ENCODE assay signal across 30 mouse cellular contexts in the genomic region with DNA sequence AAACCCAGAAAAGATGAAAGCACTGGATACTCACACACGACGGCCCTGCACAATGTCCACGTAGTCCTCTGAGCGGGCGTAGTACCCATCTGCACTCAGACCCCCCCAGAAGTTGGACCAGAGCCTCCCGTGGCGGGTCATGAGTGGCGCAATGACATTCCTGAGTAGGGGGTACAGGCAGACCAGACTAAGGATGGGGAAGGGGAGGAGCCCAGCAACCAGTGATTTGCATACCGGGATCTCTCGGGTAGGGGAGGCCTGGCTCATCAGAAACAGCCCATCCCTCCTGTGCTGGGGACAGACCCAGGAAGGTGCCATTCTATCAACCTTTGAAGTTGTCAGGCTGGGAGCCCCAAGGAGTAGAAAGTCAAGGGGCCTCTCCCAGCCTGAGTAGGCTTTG. TPM values are rescaled to one million over a fixed set of nuclear protein-coding genes. Genes with fewer than 3 reads are reported as not detected.
DNase-seq lines count a peak whose midpoint lies in the region; ATAC-seq and TF ChIP-seq lines count a peak whose summit lies in the region.
"Had no signal": no experiment of that assay in that cellular context is flagged by ENCODE, and none has a peak within 500 bp of the region (broad histone marks: within the 10 kb centered on the region; RNA-seq: fewer than 3 reads in every experiment).

No protein-coding gene starts in this region.

- no peak overlapping the region for H3K4me3 ChIP-seq in embryonic facial prominence, embryonic 11.5 days (ENCODE audit: low read depth, low read length)
- H3K4me3 ChIP-seq in embryonic facial prominence, embryonic 10.5 days: no peak overlapping the region
- H3K4me3 ChIP-seq in hindbrain, embryonic 11.5 days (ENCODE audit: low read depth, low read length): no peak overlapping the region
- no peak overlapping the region for H3K4me3 ChIP-seq in hindbrain, embryonic 16.5 days (ENCODE audit: low read length)
- H3K4me3 ChIP-seq in kidney, postnatal 0 days (replicated peaks; ENCODE audit: low read depth, low read length): no peak overlapping the region
- H3K4me3 ChIP-seq in kidney, embryonic 16.5 days (ENCODE audit: low read length): no peak overlapping the region
- H3K4me3 ChIP-seq in midbrain, embryonic 13.5 days (replicated peaks): no peak overlapping the region
- H3K4me3 ChIP-seq in midbrain, embryonic 15.5 days: no peak overlapping the region
- H3K4me3 ChIP-seq: heart, embryonic 13.5 days; hindbrain, embryonic 15.5 days; myocyte; neural tube, embryonic 12.5 days had no signal

- no peak for TF ChIP-seq CTCF in kidney, postnatal 0 days (IDR thresholded peaks at IDR 0.05; ENCODE audit: low read depth)

- H3K9me3 ChIP-seq in embryonic facial prominence, embryonic 11.5 days (replicated peaks; ENCODE audit: control insufficient read depth, low read length): no peaks in the 10 kb centered on the region
- no peaks in the 10 kb centered on the region for H3K9me3 ChIP-seq in embryonic facial prominence, embryonic 10.5 days
- no peaks in the 10 kb centered on the region for H3K9me3 ChIP-seq in hindbrain, embryonic 11.5 days (ENCODE audit: control insufficient read depth, low read length)
- no peaks in the 10 kb centered on the region for H3K9me3 ChIP-seq in hindbrain, embryonic 16.5 days (ENCODE audit: control insufficient read depth, low read length)
- H3K9me3 ChIP-seq in kidney, postnatal 0 days (replicated peaks; ENCODE audit: low read length): no peaks in the 10 kb centered on the region
- no peaks in the 10 kb centered on the region for H3K9me3 ChIP-seq in kidney, embryonic 16.5 days (ENCODE audit: low read length)
- no peaks in the 10 kb centered on the region for H3K9me3 ChIP-seq in midbrain, embryonic 13.5 days
- H3K9me3 ChIP-seq in midbrain, embryonic 15.5 days: no peaks in the 10 kb centered on the region
- H3K9me3 ChIP-seq: heart, embryonic 13.5 days; hindbrain, embryonic 15.5 days; neural tube, embryonic 12.5 days had no signal

- H3K4me2 ChIP-seq in embryonic facial prominence, embryonic 11.5 days (ENCODE audit: low read depth, low read length): no peak overlapping the region
- H3K4me2 ChIP-seq in hindbrain, embryonic 11.5 days (replicated peaks; ENCODE audit: low read depth, low read length): no peak overlapping the region
- H3K4me2 ChIP-seq in hindbrain, embryonic 16.5 days (ENCODE audit: low read length): no peak overlapping the region
- no peak overlapping the region for H3K4me2 ChIP-seq in kidney, postnatal 0 days (ENCODE audit: low read length)
- H3K4me2 ChIP-seq in kidney, embryonic 16.5 days (replicated peaks; ENCODE audit: low read depth, low read length): no peak overlapping the region
- no peak overlapping the region; the same call in 1 of the 2 replicates for H3K4me2 ChIP-seq in midbrain, embryonic 13.5 days (replicated peaks)
- no peak overlapping the region for H3K4me2 ChIP-seq in midbrain, embryonic 15.5 days
- H3K4me2 ChIP-seq: heart, embryonic 13.5 days; hindbrain, embryonic 15.5 days; neural tube, embryonic 12.5 days had no signal

- WGBS in embryonic facial prominence, embryonic 11.5 days: 31% methylated on average over 10 of the region's 10 CpGs
- 45% methylated on average over 10 of the region's 10 CpGs for WGBS in embryonic facial prominence, embryonic 10.5 days
- 36% methylated on average over 10 of the region's 10 CpGs for WGBS in hindbrain, embryonic 11.5 days
- 28% methylated on average over 10 of the region's 10 CpGs for WGBS in hindbrain, embryonic 16.5 days
- WGBS in kidney, postnatal 0 days: 46% methylated on average over 10 of the region's 10 CpGs
- WGBS in kidney, embryonic 16.5 days: 40% methylated on average over 10 of the region's 10 CpGs
- 26% methylated on average over 10 of the region's 10 CpGs for WGBS in midbrain, embryonic 13.5 days
- 21% methylated on average over 10 of the region's 10 CpGs for WGBS in midbrain, embryonic 15.5 days

- H3K36me3 ChIP-seq in embryonic facial prominence, embryonic 11.5 days (replicated peaks; ENCODE audit: control insufficient read depth, insufficient read depth, low read depth, low read length): no peaks in the 10 kb centered on the region; the same call in 1 of the 2 replicates
- H3K36me3 ChIP-seq in embryonic facial prominence, embryonic 10.5 days (replicated peaks): peaks cover 63% of the 10 kb centered on the region
- H3K36me3 ChIP-seq in hindbrain, embryonic 11.5 days (ENCODE audit: control insufficient read depth, insufficient read depth, low read length): no peaks in the 10 kb centered on the region
- H3K36me3 ChIP-seq in hindbrain, embryonic 16.5 days (ENCODE audit: control insufficient read depth, insufficient read depth, low read length): no peaks in the 10 kb centered on the region
- H3K36me3 ChIP-seq in kidney, postnatal 0 days (ENCODE audit: insufficient read depth, low read length): 0 out of 2 replicates have a peak, but pooled peaks cover 7% of the 10 kb centered on the region
- peaks cover 22% of the 10 kb centered on the region for H3K36me3 ChIP-seq in kidney, embryonic 16.5 days (ENCODE audit: insufficient read depth, low read length)
- 0 out of 2 replicates have a peak, but pooled peaks cover 4% of the 10 kb centered on the region for H3K36me3 ChIP-seq in midbrain, embryonic 13.5 days
- H3K36me3 ChIP-seq in midbrain, embryonic 15.5 days (replicated peaks): no peaks in the 10 kb centered on the region
- H3K36me3 ChIP-seq: hindbrain, embryonic 15.5 days had no signal

- H3K9ac ChIP-seq in embryonic facial prominence, embryonic 11.5 days (replicated peaks; ENCODE audit: low read length): no peak overlapping the region
- H3K9ac ChIP-seq in hindbrain, embryonic 11.5 days (ENCODE audit: low read depth, low read length): no peak overlapping the region
- no peak overlapping the region for H3K9ac ChIP-seq in hindbrain, embryonic 16.5 days (ENCODE audit: low read depth, low read length)
- H3K9ac ChIP-seq in kidney, postnatal 0 days (ENCODE audit: low read depth, low read length): no peak overlapping the region
- H3K9ac ChIP-seq in kidney, embryonic 16.5 days (replicated peaks; ENCODE audit: low read length): no peak overlapping the region
- no peak overlapping the region for H3K9ac ChIP-seq in midbrain, embryonic 13.5 days (replicated peaks)
- H3K9ac ChIP-seq in midbrain, embryonic 15.5 days: no peak overlapping the region
- H3K9ac ChIP-seq: heart, embryonic 13.5 days; hindbrain, embryonic 15.5 days; liver, embryonic 14.5 days; neural tube, embryonic 12.5 days had no signal

- H3K27me3 ChIP-seq in embryonic facial prominence, embryonic 11.5 days (ENCODE audit: control insufficient read depth, insufficient read depth, low read length): no peaks in the 10 kb centered on the region
- no peaks in the 10 kb centered on the region for H3K27me3 ChIP-seq in embryonic facial prominence, embryonic 10.5 days (replicated peaks; ENCODE audit: low read depth, poor library complexity, severe bottlenecking)
- H3K27me3 ChIP-seq in hindbrain, embryonic 11.5 days (ENCODE audit: control insufficient read depth, insufficient read depth, low read length): no peaks in the 10 kb centered on the region
- no peaks in the 10 kb centered on the region for H3K27me3 ChIP-seq in hindbrain, embryonic 16.5 days (replicated peaks; ENCODE audit: control insufficient read depth, insufficient read depth, low read length)
- H3K27me3 ChIP-seq in kidney, postnatal 0 days (ENCODE audit: insufficient read depth, low read length): no peaks in the 10 kb centered on the region
- H3K27me3 ChIP-seq in kidney, embryonic 16.5 days (ENCODE audit: insufficient read depth, low read length): no peaks in the 10 kb centered on the region
- no peaks in the 10 kb centered on the region for H3K27me3 ChIP-seq in midbrain, embryonic 13.5 days
- H3K27me3 ChIP-seq in midbrain, embryonic 15.5 days (replicated peaks): no peaks in the 10 kb centered on the region
- H3K27me3 ChIP-seq: heart, embryonic 13.5 days; hindbrain, embryonic 15.5 days; neural tube, embryonic 12.5 days had no signal

- H3K27ac ChIP-seq in embryonic facial prominence, embryonic 11.5 days (replicated peaks; ENCODE audit: low read depth, low read length): no peak overlapping the region
- H3K27ac ChIP-seq in embryonic facial prominence, embryonic 10.5 days (replicated peaks): no peak overlapping the region
- no peak overlapping the region for H3K27ac ChIP-seq in hindbrain, embryonic 11.5 days (ENCODE audit: low read depth, low read length)
- H3K27ac ChIP-seq in hindbrain, embryonic 16.5 days (ENCODE audit: low read depth, low read length): no peak overlapping the region
- no peak overlapping the region for H3K27ac ChIP-seq in kidney, postnatal 0 days
- no peak overlapping the region for H3K27ac ChIP-seq in kidney, embryonic 16.5 days (ENCODE audit: low read length)
- H3K27ac ChIP-seq in midbrain, embryonic 13.5 days: no peak overlapping the region
- no peak overlapping the region for H3K27ac ChIP-seq in midbrain, embryonic 15.5 days
- H3K27ac ChIP-seq: heart, embryonic 13.5 days; hindbrain, embryonic 15.5 days; liver, embryonic 14.5 days; neural tube, embryonic 12.5 days; stomach, postnatal 0 days had no signal

- no peaks in the 10 kb centered on the region; the same call in 1 of the 2 replicates for H3K4me1 ChIP-seq in embryonic facial prominence, embryonic 11.5 days (ENCODE audit: control insufficient read depth, insufficient read depth, low read length)
- peaks cover 6% of the 10 kb centered on the region; the same call in 1 of the 2 replicates for H3K4me1 ChIP-seq in embryonic facial prominence, embryonic 10.5 days
- H3K4me1 ChIP-seq in hindbrain, embryonic 11.5 days (replicated peaks; ENCODE audit: control insufficient read depth, insufficient read depth, low read length): no peaks in the 10 kb centered on the region
- H3K4me1 ChIP-seq in hindbrain, embryonic 16.5 days (ENCODE audit: control insufficient read depth, insufficient read depth, low read depth, low read length): no peaks in the 10 kb centered on the region
- no peaks in the 10 kb centered on the region for H3K4me1 ChIP-seq in kidney, postnatal 0 days (replicated peaks; ENCODE audit: insufficient read depth, low read length)
- no peaks in the 10 kb centered on the region for H3K4me1 ChIP-seq in kidney, embryonic 16.5 days (ENCODE audit: insufficient read depth, low read length)
- peaks cover 8% of the 10 kb centered on the region for H3K4me1 ChIP-seq in midbrain, embryonic 13.5 days (replicated peaks)
- no peaks in the 10 kb centered on the region for H3K4me1 ChIP-seq in midbrain, embryonic 15.5 days
- H3K4me1 ChIP-seq: heart, embryonic 13.5 days; hindbrain, embryonic 15.5 days; neural tube, embryonic 12.5 days had no signal

- 0 out of 2 replicates have a peak, but pooled peaks have one; percentile 14 for ATAC-seq in embryonic facial prominence, embryonic 11.5 days (replicated peaks; ENCODE audit: insufficient number of reproducible peaks, low FRiP score, low TSS enrichment, low read depth)
- ATAC-seq in hindbrain, embryonic 11.5 days (ENCODE audit: low FRiP score): peak; percentile 30; the same call in 1 of the 2 replicates
- no peak for ATAC-seq in hindbrain, embryonic 16.5 days
- 0 out of 2 replicates have a peak, but pooled peaks have one; percentile 27 for ATAC-seq in kidney, postnatal 0 days (replicated peaks; ENCODE audit: low FRiP score, low read depth)
- no peak for ATAC-seq in kidney, embryonic 16.5 days (ENCODE audit: low FRiP score, low TSS enrichment)
- ATAC-seq in midbrain, embryonic 13.5 days: peak; percentile 41; the same call in 1 of the 2 replicates
- ATAC-seq in midbrain, embryonic 15.5 days (replicated peaks): no peak
- ATAC-seq: activated CD4-positive, CD25-positive, alpha-beta regulatory T cell, adult 4 months; forebrain, embryonic 14.5 days; intestine, postnatal 0 days had no signal

- no peak for DNase-seq in embryonic facial prominence, embryonic 11.5 days (ENCODE audit: low spot score)
- DNase-seq in embryonic facial prominence, embryonic 10.5 days (ENCODE audit: low spot score): no peak
- DNase-seq in hindbrain, embryonic 11.5 days (ENCODE audit: low spot score): no peak
- no peak for DNase-seq in kidney, postnatal 0 days (ENCODE audit: low spot score)
- DNase-seq: adrenal gland, adult 2 months; adrenal gland, postnatal 36 days; cerebellum, adult 2 months; cerebellum, postnatal 14 days; heart, postnatal 10 days; kidney, postnatal 4 days; liver; lung, adult 2 months; lung, postnatal 10 days; right cerebral cortex, adult 18-20 months; right cerebral cortex, postnatal 4 days; thymus, adult 18-20 months; thymus, postnatal 25 days had no signal

RNA-seq across cellular contexts. Expression of a gene that starts 15.6 kb away (rescaled TPM):
- polyA plus RNA-seq in embryonic facial prominence, embryonic 11.5 days (2014; fragmentation: Nextera tagmentation; extraction: Ambion mirVana): 32.7 and 36.4 TPM in 2 replicates
- polyA plus RNA-seq in embryonic facial prominence, embryonic 10.5 days (2016; fragmentation: Nextera tagmentation; extraction: Ambion mirVana): 30.9 and 31.0 TPM in 2 replicates
- 28.2 and 28.7 TPM in 2 replicates for polyA plus RNA-seq in hindbrain, embryonic 11.5 days (2014; fragmentation: Nextera tagmentation; extraction: Ambion mirVana)
- polyA plus RNA-seq in hindbrain, embryonic 16.5 days (2015; fragmentation: Nextera tagmentation; extraction: Ambion mirVana): 28.4 and 34.8 TPM in 2 replicates
- polyA plus RNA-seq in kidney, postnatal 0 days (2015; fragmentation: Nextera tagmentation; extraction: Ambion mirVana): 38.1 and 38.2 TPM in 2 replicates
- 58.6 and 61.5 TPM in 2 replicates for polyA plus RNA-seq in kidney, embryonic 16.5 days (2015; fragmentation: Nextera tagmentation; extraction: Ambion mirVana)
- 18.7 and 20.4 TPM in 2 replicates for polyA plus RNA-seq in midbrain, embryonic 13.5 days (2015; fragmentation: Nextera tagmentation; extraction: Ambion mirVana)
- polyA plus RNA-seq in midbrain, embryonic 15.5 days (2015; fragmentation: Nextera tagmentation; extraction: Ambion mirVana): 20.2 and 22.7 TPM in 2 replicates

RNA-seq across cellular contexts. Expression of a gene that starts 16.5 kb away (rescaled TPM):
- polyA plus RNA-seq in embryonic facial prominence, embryonic 11.5 days (2014; fragmentation: Nextera tagmentation; extraction: Ambion mirVana): 23.1 and 28.0 TPM in 2 replicates
- polyA plus RNA-seq in embryonic facial prominence, embryonic 10.5 days (2016; fragmentation: Nextera tagmentation; extraction: Ambion mirVana): 38.2 and 38.6 TPM in 2 replicates
- 33.2 and 39.0 TPM in 2 replicates for polyA plus RNA-seq in hindbrain, embryonic 11.5 days (2014; fragmentation: Nextera tagmentation; extraction: Ambion mirVana)
- 107 and 115 TPM in 2 replicates for polyA plus RNA-seq in hindbrain, embryonic 16.5 days (2015; fragmentation: Nextera tagmentation; extraction: Ambion mirVana)
- polyA plus RNA-seq in kidney, postnatal 0 days (2015; fragmentation: Nextera tagmentation; extraction: Ambion mirVana): 28.9 and 33.8 TPM in 2 replicates
- polyA plus RNA-seq in kidney, embryonic 16.5 days (2015; fragmentation: Nextera tagmentation; extraction: Ambion mirVana): 45.4 and 47.1 TPM in 2 replicates
- 77.3 and 78.6 TPM in 2 replicates for polyA plus RNA-seq in midbrain, embryonic 13.5 days (2015; fragmentation: Nextera tagmentation; extraction: Ambion mirVana)
- 101 and 104 TPM in 2 replicates for polyA plus RNA-seq in midbrain, embryonic 15.5 days (2015; fragmentation: Nextera tagmentation; extraction: Ambion mirVana)

RNA-seq across cellular contexts. Expression of a gene that starts 19.7 kb away (rescaled TPM):
- polyA plus RNA-seq in embryonic facial prominence, embryonic 11.5 days (2014; fragmentation: Nextera tagmentation; extraction: Ambion mirVana): 14.5 and 15.9 TPM in 2 replicates
- polyA plus RNA-seq in embryonic facial prominence, embryonic 10.5 days (2016; fragmentation: Nextera tagmentation; extraction: Ambion mirVana): 10.6 and 12.2 TPM in 2 replicates
- polyA plus RNA-seq in hindbrain, embryonic 11.5 days (2014; fragmentation: Nextera tagmentation; extraction: Ambion mirVana): 13.6 and 16.7 TPM in 2 replicates
- polyA plus RNA-seq in hindbrain, embryonic 16.5 days (2015; fragmentation: Nextera tagmentation; extraction: Ambion mirVana): 8.0 and 10.6 TPM in 2 replicates
- 17.0 and 21.1 TPM in 2 replicates for polyA plus RNA-seq in kidney, postnatal 0 days (2015; fragmentation: Nextera tagmentation; extraction: Ambion mirVana)
- 10.4 and 13.9 TPM in 2 replicates for polyA plus RNA-seq in kidney, embryonic 16.5 days (2015; fragmentation: Nextera tagmentation; extraction: Ambion mirVana)
- 10.2 and 13.6 TPM in 2 replicates for polyA plus RNA-seq in midbrain, embryonic 13.5 days (2015; fragmentation: Nextera tagmentation; extraction: Ambion mirVana)
- polyA plus RNA-seq in midbrain, embryonic 15.5 days (2015; fragmentation: Nextera tagmentation; extraction: Ambion mirVana): 12.8 and 16.5 TPM in 2 replicates

RNA-seq across cellular contexts. Expression of a gene that starts 52.2 kb away (rescaled TPM):
- polyA plus RNA-seq in embryonic facial prominence, embryonic 11.5 days (2014; fragmentation: Nextera tagmentation; extraction: Ambion mirVana): 14.7 and 15.6 TPM in 2 replicates
- polyA plus RNA-seq in embryonic facial prominence, embryonic 10.5 days (2016; fragmentation: Nextera tagmentation; extraction: Ambion mirVana): 14.8 and 15.5 TPM in 2 replicates
- polyA plus RNA-seq in hindbrain, embryonic 11.5 days (2014; fragmentation: Nextera tagmentation; extraction: Ambion mirVana): 11.8 and 15.3 TPM in 2 replicates
- 8.4 and 11.5 TPM in 2 replicates for polyA plus RNA-seq in hindbrain, embryonic 16.5 days (2015; fragmentation: Nextera tagmentation; extraction: Ambion mirVana)
- 3.8 and 4.3 TPM in 2 replicates for polyA plus RNA-seq in kidney, postnatal 0 days (2015; fragmentation: Nextera tagmentation; extraction: Ambion mirVana)
- polyA plus RNA-seq in kidney, embryonic 16.5 days (2015; fragmentation: Nextera tagmentation; extraction: Ambion mirVana): 12.9 and 13.1 TPM in 2 replicates
- polyA plus RNA-seq in midbrain, embryonic 13.5 days (2015; fragmentation: Nextera tagmentation; extraction: Ambion mirVana): 11.6 and 12.1 TPM in 2 replicates
- polyA plus RNA-seq in midbrain, embryonic 15.5 days (2015; fragmentation: Nextera tagmentation; extraction: Ambion mirVana): 9.5 and 9.7 TPM in 2 replicates

RNA-seq across cellular contexts. Expression of a gene that starts 52.4 kb away (rescaled TPM):
- polyA plus RNA-seq in embryonic facial prominence, embryonic 11.5 days (2014; fragmentation: Nextera tagmentation; extraction: Ambion mirVana): 27.6 and 30.0 TPM in 2 replicates
- 64.2 and 66.1 TPM in 2 replicates for polyA plus RNA-seq in embryonic facial prominence, embryonic 10.5 days (2016; fragmentation: Nextera tagmentation; extraction: Ambion mirVana)
- 32.9 and 36.7 TPM in 2 replicates for polyA plus RNA-seq in hindbrain, embryonic 11.5 days (2014; fragmentation: Nextera tagmentation; extraction: Ambion mirVana)
- polyA plus RNA-seq in hindbrain, embryonic 16.5 days (2015; fragmentation: Nextera tagmentation; extraction: Ambion mirVana): 37.6 and 38.7 TPM in 2 replicates
- polyA plus RNA-seq in kidney, postnatal 0 days (2015; fragmentation: Nextera tagmentation; extraction: Ambion mirVana): 29.4 and 30.6 TPM in 2 replicates
- 55.3 and 55.4 TPM in 2 replicates for polyA plus RNA-seq in kidney, embryonic 16.5 days (2015; fragmentation: Nextera tagmentation; extraction: Ambion mirVana)
- 47.4 and 50.3 TPM in 2 replicates for polyA plus RNA-seq in midbrain, embryonic 13.5 days (2015; fragmentation: Nextera tagmentation; extraction: Ambion mirVana)
- polyA plus RNA-seq in midbrain, embryonic 15.5 days (2015; fragmentation: Nextera tagmentation; extraction: Ambion mirVana): 43.3 and 48.3 TPM in 2 replicates

Comparison
In these comparisons a context has a peak if more than half of its experiments do, and no peak if none do; other contexts are left out.
1. ATAC-seq: peak in embryonic facial prominence, embryonic 11.5 days (single experiment), hindbrain, embryonic 11.5 days (single experiment), kidney, postnatal 0 days (single experiment) and midbrain, embryonic 13.5 days (single experiment); none in hindbrain, embryonic 16.5 days (single experiment), kidney, embryonic 16.5 days (single experiment) and midbrain, embryonic 15.5 days (single experiment).